Mouse (Mus musculus): Measurements from ENCODE around the gene Khsrp.

- TF ChIP-seq POLR2A (IDR thresholded peaks at IDR 0.05; ENCODE audit: insufficient read depth, low read depth, low read length) (no peak), CTCF (IDR thresholded peaks at IDR 0.05; ENCODE audit: insufficient read depth, low read depth, low read length) (no peak)
Measured at GRCm38 (mm10) chr17:56986105-56986805, 45.1 kb downstream of the Khsrp start.

Measured in olfactory bulb, adult 2 months (tissue).